Mouse (Mus musculus) embryonic facial prominence, embryonic 15.5 days (tissue): Measurements from ENCODE around the gene Tssk3. TPM values are rescaled to one million over a fixed set of nuclear protein-coding genes. Genes with fewer than 3 reads are reported as not detected.

Source experiments
- ATAC-seq: fragments of 200-750 bp; cut with Nextera tagmentation; 2 replicates; pipeline ENCODE4 v1.8.0; 2017; ENCODE audit warnings: low read depth, moderate TSS enrichment; ENCODE audit not compliant: insufficient number of reproducible peaks, low FRiP score, low TSS enrichment
- H3K27ac ChIP-seq: fragments of 300-500 bp; sonication (generic); replicated peaks from 2 replicates; pipeline ENCODE4 v1.5.1; 2015; ENCODE audit warnings: mild to moderate bottlenecking, inconsistent platforms
- H3K27me3 ChIP-seq: fragments of 300-500 bp; sonication (generic); 2 replicates; pipeline ENCODE4 v1.6.1; 2015; ENCODE audit warnings: inconsistent platforms
- H3K36me3 ChIP-seq: fragments of 300-500 bp; sonication (generic); 2 replicates; pipeline ENCODE4 v1.6.1; 2015; ENCODE audit warnings: mild to moderate bottlenecking, inconsistent platforms
- H3K4me1 ChIP-seq: fragments of 300-500 bp; sonication (generic); 2 replicates; pipeline ENCODE4 v1.6.1; 2015; ENCODE audit warnings: inconsistent platforms
- H3K4me2 ChIP-seq: fragments of 300-500 bp; sonication (generic); replicated peaks from 2 replicates; pipeline ENCODE4 v1.6.1; 2015; ENCODE audit warnings: mild to moderate bottlenecking, inconsistent platforms
- H3K4me3 ChIP-seq: fragments of 300-500 bp; sonication (generic); replicated peaks from 2 replicates; pipeline ENCODE4 v1.5.1; 2015; ENCODE audit warnings: mild to moderate bottlenecking, inconsistent platforms
- H3K9ac ChIP-seq: fragments of 300-500 bp; sonication (generic); 2 replicates; pipeline ENCODE4 v1.6.1; 2015; ENCODE audit warnings: inconsistent platforms
- H3K9me3 ChIP-seq: fragments of 300-500 bp; sonication (generic); replicated peaks from 2 replicates; pipeline ENCODE4 v1.6.1; 2016; ENCODE audit warnings: inconsistent platforms
- WGBS: fragments of 180-500 bp; shearing (Covaris S2); methylation state at CpG from one replicate; pipeline ENCODE4 v1.1.7; 2015; 5-methylcytosine and 5-hydroxymethylcytosine counted together
- polyA plus RNA-seq: library from polyadenylated mRNA; unstranded; fragments of >200 nt; fragmentation: Nextera tagmentation; extraction: Ambion mirVana; gene quantifications from 2 replicates; pipeline ENCODE4 v1.2.1, GENCODE M21; 2015

Gene Tssk3
- polyA plus RNA-seq, 1 experiment from 2014 or later: not detected

GRCm38 (mm10) chr4:129500017-129500416 is 9.2 kb upstream of the Tssk3 start:
- Histone ChIP-seq H3K27ac (peak overlapping the region; percentile 89), H3K4me2 (peak overlapping the region; percentile 80), H3K9me3 (no peaks in the 10 kb centered on the region), H3K4me3 (peak overlapping the region; percentile 62), H3K9ac (no peak overlapping the region), H3K4me1 (peaks cover 42% of the 10 kb centered on the region), H3K27me3 (no peaks in the 10 kb centered on the region), H3K36me3 (no peaks in the 10 kb centered on the region)
- ATAC-seq: no peak
- WGBS: 67% methylated on average over 8 of the region's 8 CpGs

- no peak for ATAC-seq
- H3K9me3 ChIP-seq: no peaks in the 10 kb centered on the region
- WGBS: 67% methylated on average over 3 of the region's 3 CpGs
- no peaks in the 10 kb centered on the region for H3K27me3 ChIP-seq
- no peak overlapping the region for H3K27ac ChIP-seq
- no peak overlapping the region for H3K9ac ChIP-seq
- no peak overlapping the region for H3K4me3 ChIP-seq
- peaks cover 42% of the 10 kb centered on the region for H3K4me1 ChIP-seq
- no peak overlapping the region for H3K4me2 ChIP-seq
- no peaks in the 10 kb centered on the region for H3K36me3 ChIP-seq
Observed at GRCm38 (mm10) chr4:129498941-129499340, 8.1 kb upstream of the Tssk3 start.

- no peaks in the 10 kb centered on the region for H3K9me3 ChIP-seq
- peaks cover 9% of the 10 kb centered on the region for H3K27me3 ChIP-seq
- no peak overlapping the region for H3K9ac ChIP-seq
- no peak for ATAC-seq
- H3K36me3 ChIP-seq: no peaks in the 10 kb centered on the region
- peaks cover 35% of the 10 kb centered on the region for H3K4me1 ChIP-seq
- H3K27ac ChIP-seq: peak overlapping the region; percentile 34; the same call in 1 of the 2 replicates
- WGBS: 12% methylated on average over 6 of the region's 6 CpGs
- H3K4me3 ChIP-seq: no peak overlapping the region
- H3K4me2 ChIP-seq: peak overlapping the region; percentile 10; the same call in 1 of the 2 replicates
Observed at GRCm38 (mm10) chr4:129496631-129497030, 5.8 kb upstream of the Tssk3 start.

GRCm38 (mm10) chr4:129495672-129496562 is 5.1 kb upstream of the Tssk3 start:
- WGBS: 24% methylated on average over 16 of the region's 16 CpGs
- ATAC-seq: no peak
- peak overlapping the region; percentile 12; the same call in 1 of the 2 replicates for H3K27ac ChIP-seq
- H3K27me3 ChIP-seq: peaks cover 16% of the 10 kb centered on the region
- H3K36me3 ChIP-seq: no peaks in the 10 kb centered on the region
- peaks cover 38% of the 10 kb centered on the region for H3K4me1 ChIP-seq
- no peak overlapping the region for H3K4me3 ChIP-seq
- no peaks in the 10 kb centered on the region for H3K9me3 ChIP-seq
- peak overlapping the region; percentile 10; the same call in 1 of the 2 replicates for H3K4me2 ChIP-seq
- no peak overlapping the region for H3K9ac ChIP-seq

- no peak overlapping the region for H3K27ac ChIP-seq
- no peaks in the 10 kb centered on the region for H3K9me3 ChIP-seq
- peaks cover 22% of the 10 kb centered on the region for H3K27me3 ChIP-seq
- 70% methylated on average over 7 of the region's 7 CpGs for WGBS
- no peak overlapping the region for H3K4me2 ChIP-seq
- no peaks in the 10 kb centered on the region for H3K36me3 ChIP-seq
- no peak overlapping the region for H3K9ac ChIP-seq
- peaks cover 31% of the 10 kb centered on the region for H3K4me1 ChIP-seq
- no peak overlapping the region for H3K4me3 ChIP-seq
- no peak for ATAC-seq
Observed at GRCm38 (mm10) chr4:129494681-129495080, 3.9 kb upstream of the Tssk3 start.

- Histone ChIP-seq H3K27ac (no peak overlapping the region), H3K4me3 (no peak overlapping the region), H3K4me1 (no peaks in the 10 kb centered on the region), H3K4me2 (no peak overlapping the region), H3K36me3 (peaks cover 87% of the 10 kb centered on the region), H3K27me3 (no peaks in the 10 kb centered on the region), H3K9me3 (no peaks in the 10 kb centered on the region), H3K9ac (no peak overlapping the region)
- 84% methylated on average over 1 of the region's 1 CpGs for WGBS
- ATAC-seq: no peak
Observed at GRCm38 (mm10) chr4:129481090-129481489, 9.7 kb downstream of the Tssk3 start.

GRCm38 (mm10) chr4:129479863-129480262 is 11.0 kb downstream of the Tssk3 start:
- no peak overlapping the region for H3K9ac ChIP-seq
- H3K27ac ChIP-seq: no peak overlapping the region
- H3K9me3 ChIP-seq: no peaks in the 10 kb centered on the region
- WGBS: 85% methylated on average over 3 of the region's 3 CpGs
- no peak for ATAC-seq
- peaks cover 86% of the 10 kb centered on the region for H3K36me3 ChIP-seq
- no peaks in the 10 kb centered on the region for H3K27me3 ChIP-seq
- H3K4me2 ChIP-seq: no peak overlapping the region
- H3K4me3 ChIP-seq: no peak overlapping the region
- H3K4me1 ChIP-seq: no peaks in the 10 kb centered on the region

- Histone ChIP-seq H3K27ac (no peak overlapping the region), H3K9ac (no peak overlapping the region), H3K4me2 (no peak overlapping the region), H3K36me3 (peaks cover 84% of the 10 kb centered on the region), H3K27me3 (no peaks in the 10 kb centered on the region), H3K4me3 (no peak overlapping the region), H3K4me1 (no peaks in the 10 kb centered on the region), H3K9me3 (no peaks in the 10 kb centered on the region)
- no peak for ATAC-seq
- WGBS: 84% methylated on average over 11 of the region's 11 CpGs
Observed at GRCm38 (mm10) chr4:129476047-129476446, 14.8 kb downstream of the Tssk3 start.

- Histone ChIP-seq H3K36me3 (peaks cover 49% of the 10 kb centered on the region), H3K4me2 (no peak overlapping the region), H3K27me3 (no peaks in the 10 kb centered on the region), H3K9ac (no peak overlapping the region), H3K9me3 (no peaks in the 10 kb centered on the region), H3K27ac (no peak overlapping the region), H3K4me1 (peaks cover 12% of the 10 kb centered on the region), H3K4me3 (no peak overlapping the region)
- 77% methylated on average over 4 of the region's 4 CpGs for WGBS
- no peak for ATAC-seq
Observed at GRCm38 (mm10) chr4:129464286-129464815, 26.5 kb downstream of the Tssk3 start.

GRCm38 (mm10) chr4:129463097-129464059 is 27.4 kb downstream of the Tssk3 start:
- no peak overlapping the region for H3K4me2 ChIP-seq

GRCm38 (mm10) chr4:129462118-129462517 is 28.7 kb downstream of the Tssk3 start:
- Histone ChIP-seq H3K27ac (peak overlapping the region; percentile 71; the same call in 1 of the 2 replicates), H3K4me2 (peak overlapping the region; percentile 74), H3K9me3 (no peaks in the 10 kb centered on the region), H3K36me3 (peaks cover 28% of the 10 kb centered on the region), H3K9ac (peak overlapping the region; percentile 76), H3K27me3 (no peaks in the 10 kb centered on the region), H3K4me3 (peak overlapping the region; percentile 94), H3K4me1 (peaks cover 12% of the 10 kb centered on the region)
- 44% methylated on average over 3 of the region's 3 CpGs for WGBS
- no peak for ATAC-seq

More at GRCm38 (mm10) chr4:129463097-129464059, 27.4 kb downstream of the Tssk3 start:
- Histone ChIP-seq H3K9me3 (no peaks in the 10 kb centered on the region), H3K4me1 (peaks cover 12% of the 10 kb centered on the region), H3K27me3 (no peaks in the 10 kb centered on the region), H3K4me3 (no peak overlapping the region), H3K36me3 (peaks cover 41% of the 10 kb centered on the region), H3K9ac (no peak overlapping the region), H3K27ac (no peak overlapping the region)
- 83% methylated on average over 24 of the region's 24 CpGs for WGBS
- ATAC-seq: no peak
